Mouse (Mus musculus) bone marrow, adult 2 months (tissue): ENCODE measurements around the gene Spata31d1d.

Experiments
- CTCF ChIP-seq: fragments of 200-500 bp; IDR thresholded peaks from 2 replicates; pipeline ENCODE4 v1.5.1; 2011; ENCODE audit warnings: low read length, control low read depth; ENCODE audit not compliant: control insufficient read depth, insufficient read depth
- POLR2A ChIP-seq: fragments of 200-500 bp; IDR thresholded peaks from 2 replicates; pipeline ENCODE4 v1.6.1; 2011; ENCODE audit warnings: low read depth, mild to moderate bottlenecking, control low read depth, low read length, borderline replicate concordance; ENCODE audit not compliant: control insufficient read depth

GRCm38 (mm10) chr13:59733936-59734335 lies 2.4 kb upstream of the Spata31d1d start:
- TF ChIP-seq CTCF (no peak), POLR2A (no peak)
